Mouse (Mus musculus) liver (tissue): Measurements from ENCODE around the gene Rbbp4.
A peak's percentile ranks its signal among the peaks of the same experiment; 100 is the strongest.

Source experiments
- DNase-seq: peaks from one replicate; pipeline ENCODE4 v3.0.0-alpha.2; 2020; ENCODE audit warnings: mixed read lengths

Rbbp4 gene

DNA sequence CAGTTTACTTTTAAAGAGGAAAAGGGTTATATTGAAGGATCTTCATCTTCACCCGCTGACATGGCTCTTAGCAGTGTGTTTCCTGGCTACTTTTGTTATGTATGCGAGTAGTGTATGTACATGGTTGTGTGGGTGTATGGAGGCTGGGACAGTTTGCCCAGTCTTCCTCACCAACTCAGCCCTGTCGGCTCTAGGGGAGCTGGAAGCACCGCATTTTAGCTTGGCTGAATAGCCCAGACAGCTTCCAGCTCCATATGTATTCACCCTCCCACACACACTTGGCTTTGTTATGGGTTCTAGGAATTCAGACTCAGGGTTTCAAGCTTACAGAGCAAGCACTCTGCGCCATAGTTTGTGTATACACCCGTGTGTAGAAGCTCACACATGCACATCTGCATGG, 15.9 kb upstream of the Rbbp4 start:
- DNase-seq = no peak

DNA sequence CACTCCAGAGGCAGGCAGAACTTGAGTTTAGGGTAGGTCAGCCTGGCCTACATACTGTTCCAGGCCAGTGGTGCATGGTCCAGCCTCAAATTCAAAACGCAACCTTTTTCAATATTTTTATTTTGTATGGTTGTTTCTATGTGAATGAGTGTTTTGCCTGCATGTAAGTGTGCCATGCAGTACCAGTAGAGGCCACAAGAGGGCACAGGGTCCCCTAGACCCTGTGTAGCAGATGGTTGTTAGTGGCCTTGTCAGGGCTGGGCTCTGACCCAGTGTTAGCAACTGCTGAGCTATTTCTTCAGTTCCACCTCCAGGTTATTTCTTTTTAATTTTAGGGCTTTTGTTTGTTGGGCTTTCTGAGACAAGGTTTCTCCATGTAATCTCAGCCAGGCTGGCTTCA, 15.5 kb upstream of the Rbbp4 start:
- DNase-seq = peak; percentile 86

DNA sequence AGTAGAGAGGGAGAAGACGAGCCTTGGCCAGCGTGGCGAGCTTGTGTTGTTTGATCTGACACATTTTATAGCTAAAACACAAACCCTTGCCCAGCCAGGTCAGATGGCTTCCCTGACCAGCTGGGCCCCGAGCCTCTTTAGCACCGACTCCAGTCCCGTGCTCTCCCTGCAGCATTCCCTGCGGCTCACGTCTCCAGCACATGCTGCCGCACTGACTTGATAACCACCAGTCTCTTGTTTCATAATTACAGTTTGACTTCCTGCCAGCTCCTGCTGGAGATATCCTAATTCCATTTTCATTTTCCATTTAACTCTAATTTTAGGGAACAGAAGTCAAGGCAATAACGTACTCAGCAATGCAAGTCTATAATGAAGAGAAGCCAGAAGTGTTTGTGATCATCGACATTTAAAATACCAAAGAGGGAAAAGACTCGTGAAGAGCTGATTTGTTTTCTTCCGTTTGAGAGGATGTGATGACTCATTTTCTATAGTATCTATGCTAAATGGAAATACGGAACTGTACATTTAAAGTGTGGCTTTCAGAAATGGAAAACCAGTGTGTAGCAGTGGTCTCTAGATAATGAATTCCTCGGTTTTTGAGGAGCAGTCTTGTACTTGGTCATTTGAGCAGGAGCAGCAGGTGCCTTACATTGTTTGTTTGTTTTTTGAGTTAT, 11.4 kb upstream of the Rbbp4 start:
- DNase-seq = no peak

DNA sequence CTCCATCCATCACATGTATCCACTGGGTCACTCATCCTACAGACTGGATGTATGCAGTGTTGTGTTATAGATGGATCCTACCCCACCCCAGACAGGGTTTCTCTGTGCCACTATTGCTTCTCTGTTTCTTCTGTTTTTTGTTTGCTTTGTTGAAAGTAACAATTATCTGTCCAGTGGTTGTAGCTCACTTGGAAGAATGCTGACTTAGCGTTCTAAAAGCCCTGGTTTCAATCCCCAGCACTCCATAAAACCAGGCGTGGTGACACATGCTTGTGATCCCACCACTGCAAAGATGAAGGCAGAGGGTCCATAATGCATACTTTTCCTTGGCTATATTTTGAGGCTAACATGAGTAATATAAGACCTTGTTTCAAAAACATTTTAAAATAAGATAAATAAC, 7.5 kb upstream of the Rbbp4 start:
- DNase-seq = no peak

DNA sequence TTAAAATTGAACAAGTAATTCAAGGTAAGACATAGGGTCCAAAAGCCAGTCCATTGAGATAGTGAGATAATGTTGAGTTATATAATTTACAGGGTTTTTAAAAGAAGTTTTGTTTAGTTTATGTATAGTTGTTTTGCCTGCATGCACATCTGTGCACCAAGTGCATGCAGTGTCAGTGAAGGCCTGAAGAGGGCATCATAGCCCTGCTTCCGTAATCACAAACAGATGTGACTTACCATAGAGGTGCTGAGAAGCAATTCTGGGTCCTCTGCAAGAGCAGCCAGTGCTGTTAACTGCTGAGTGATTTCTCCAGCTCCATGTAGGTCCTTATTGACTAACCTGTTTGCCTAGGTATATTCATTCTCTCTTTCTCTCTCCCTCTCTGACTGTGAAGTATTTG, 6.7 kb upstream of the Rbbp4 start:
- DNase-seq = no peak

DNA sequence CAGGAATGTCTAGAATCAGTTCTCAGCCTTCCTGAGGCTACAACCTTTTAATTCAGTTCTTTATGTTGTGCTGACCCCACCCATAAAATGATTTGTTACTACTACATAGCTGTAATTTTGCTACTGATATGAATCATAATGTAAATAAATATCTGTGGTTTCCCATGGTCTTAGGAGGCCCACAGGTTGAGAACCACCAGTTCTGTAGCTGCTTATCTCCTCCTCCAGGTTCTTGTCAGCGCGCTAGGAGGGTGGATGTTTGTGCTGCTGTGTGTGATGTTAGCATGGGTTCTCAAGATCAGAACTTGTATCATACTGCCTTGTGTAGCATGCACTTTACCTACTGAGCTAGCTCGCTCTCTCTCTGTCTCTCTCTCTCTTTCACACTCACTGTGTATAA, 4.6 kb upstream of the Rbbp4 start:
- DNase-seq = peak; percentile 81

DNA sequence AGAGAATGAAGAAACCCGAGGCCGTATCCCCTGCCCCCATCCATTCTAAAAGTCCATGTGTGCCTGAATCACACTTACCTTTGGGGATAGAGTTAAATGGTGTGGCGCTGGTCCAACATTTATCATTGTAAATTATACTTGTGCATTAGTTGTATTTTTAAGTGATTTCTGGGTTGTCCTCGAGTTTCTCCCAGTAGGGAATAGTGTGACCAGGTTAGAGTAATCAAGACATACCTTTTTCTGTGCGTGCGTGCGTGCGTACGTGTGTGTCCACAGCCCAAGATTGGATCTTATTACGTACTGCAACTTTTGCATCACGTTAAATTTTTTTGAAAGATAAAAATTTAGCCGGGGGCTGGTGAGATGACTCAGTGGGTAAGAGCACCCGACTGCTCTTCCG, 1.1 kb upstream of the Rbbp4 start:
- no peak for DNase-seq

DNA sequence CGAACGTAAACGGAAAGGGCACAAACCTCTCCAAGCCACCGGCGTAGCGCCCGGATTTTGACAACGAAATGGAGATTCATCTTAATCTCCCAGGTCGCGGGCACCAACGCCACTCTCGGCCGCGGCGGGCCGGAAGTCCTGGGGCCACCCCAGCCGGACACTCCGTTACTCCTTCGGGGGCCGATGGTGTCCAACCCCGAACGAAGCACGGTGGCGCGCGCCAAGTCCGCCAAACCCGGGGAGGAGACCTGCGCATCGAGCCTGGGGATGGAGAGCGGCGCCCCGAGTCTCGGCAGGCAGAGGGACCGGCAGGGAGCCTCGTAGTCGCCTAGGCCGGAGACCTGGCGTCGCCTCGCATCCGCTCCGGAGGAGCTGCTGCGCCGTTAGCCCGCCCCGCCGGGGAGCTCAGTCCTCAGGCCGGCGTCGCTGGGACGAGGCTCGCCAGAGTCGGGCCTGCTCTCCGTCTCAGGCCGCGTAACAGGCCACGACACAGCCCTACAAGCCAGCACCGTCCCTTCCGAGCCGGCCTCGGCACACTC, 424 bp downstream of the Rbbp4 start:
- DNase-seq = peak; percentile 69

DNA sequence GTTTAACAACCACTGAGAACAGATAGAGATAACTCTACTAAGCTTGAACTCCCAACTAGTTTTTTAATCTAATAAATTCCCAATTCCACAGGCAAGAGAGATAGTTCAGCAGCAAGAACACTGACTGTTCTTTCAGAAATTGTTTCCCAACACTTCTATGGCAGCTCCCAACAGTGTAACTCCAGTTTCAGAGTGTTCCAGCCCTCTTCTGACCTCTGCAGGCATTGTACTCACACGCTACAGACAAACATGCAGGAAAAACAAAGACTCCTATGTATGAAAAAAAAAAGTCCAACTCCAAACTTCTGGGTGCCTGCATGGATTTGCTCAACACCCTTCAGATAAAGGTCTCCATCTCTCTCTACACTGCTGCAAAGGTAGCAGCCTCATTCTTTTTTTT, 2.3 kb downstream of the Rbbp4 start:
- DNase-seq = no peak

DNA sequence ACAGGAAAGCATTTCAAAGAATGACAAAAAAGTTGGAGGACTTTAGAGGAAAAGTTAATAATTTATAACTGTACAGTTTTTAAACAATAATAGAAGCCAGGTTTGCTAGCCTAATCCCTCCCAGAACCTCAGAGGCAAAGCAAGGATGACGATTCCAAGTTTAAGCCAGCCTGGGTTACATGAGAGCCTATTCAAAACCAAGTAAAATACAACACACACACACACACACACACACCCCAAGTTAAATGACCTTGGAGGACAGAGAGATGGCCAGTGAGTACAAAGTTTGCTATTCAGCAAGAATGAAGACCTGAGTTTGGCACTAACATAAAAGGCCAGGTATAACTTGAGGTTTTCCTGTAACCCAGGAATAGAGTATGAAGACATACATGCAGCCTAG, 9.0 kb downstream of the Rbbp4 start:
- no peak for DNase-seq

DNA sequence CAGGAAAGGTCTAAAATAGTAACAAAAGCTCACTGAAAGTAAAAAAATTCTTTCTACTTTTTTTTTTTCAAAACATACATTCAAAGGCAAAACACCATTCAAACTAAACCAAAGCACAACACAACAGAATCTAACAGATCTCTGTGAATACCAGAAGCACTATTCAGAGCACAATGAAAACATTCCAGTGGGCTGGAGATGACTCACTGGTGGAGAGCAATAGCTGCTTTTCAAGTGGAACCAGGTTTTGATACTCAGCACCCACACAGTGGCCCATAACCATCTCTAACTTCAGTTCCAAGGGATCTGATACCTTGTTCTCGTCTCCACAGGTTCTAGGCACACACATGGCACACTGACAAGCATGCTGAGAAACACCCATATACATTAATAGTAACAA, 10.4 kb downstream of the Rbbp4 start:
- no peak for DNase-seq

DNA sequence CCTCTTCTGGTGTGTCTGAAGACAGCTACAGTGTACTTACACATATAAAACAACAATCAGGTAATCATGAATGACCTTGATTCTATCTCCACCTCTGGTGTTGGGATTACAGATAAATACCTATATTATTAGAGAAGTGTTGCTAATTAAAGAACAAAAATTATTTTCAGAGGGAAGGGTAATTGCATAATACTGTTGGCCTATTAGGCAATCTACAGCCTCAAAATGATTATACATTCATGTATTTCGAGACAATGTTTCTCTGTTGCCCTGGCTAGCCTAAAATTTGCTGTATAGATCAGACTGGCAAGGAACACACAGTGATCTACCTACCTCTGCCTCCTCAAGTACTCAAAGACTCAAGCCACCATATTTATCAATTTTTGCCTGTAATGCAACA, 11.7 kb downstream of the Rbbp4 start:
- DNase-seq = no peak

DNA sequence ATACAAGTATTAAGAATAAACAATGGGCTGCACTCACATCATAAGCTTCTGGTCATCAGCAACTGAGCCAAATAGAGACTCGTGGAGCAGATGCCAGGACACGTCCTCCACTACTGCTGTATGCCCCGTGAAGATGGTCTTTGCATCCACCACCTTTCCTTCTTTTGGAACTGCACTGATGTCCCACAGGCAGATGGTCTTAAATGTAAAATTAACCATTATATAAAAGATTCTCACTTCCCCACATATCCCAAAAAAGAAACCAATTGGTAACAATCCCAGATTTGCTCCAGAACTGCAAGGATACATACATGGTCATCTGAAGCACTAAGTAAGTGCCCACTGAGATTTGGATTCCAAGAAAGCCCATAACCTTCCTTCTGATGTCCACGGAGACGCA, 13.1 kb downstream of the Rbbp4 start:
- no peak for DNase-seq

DNA sequence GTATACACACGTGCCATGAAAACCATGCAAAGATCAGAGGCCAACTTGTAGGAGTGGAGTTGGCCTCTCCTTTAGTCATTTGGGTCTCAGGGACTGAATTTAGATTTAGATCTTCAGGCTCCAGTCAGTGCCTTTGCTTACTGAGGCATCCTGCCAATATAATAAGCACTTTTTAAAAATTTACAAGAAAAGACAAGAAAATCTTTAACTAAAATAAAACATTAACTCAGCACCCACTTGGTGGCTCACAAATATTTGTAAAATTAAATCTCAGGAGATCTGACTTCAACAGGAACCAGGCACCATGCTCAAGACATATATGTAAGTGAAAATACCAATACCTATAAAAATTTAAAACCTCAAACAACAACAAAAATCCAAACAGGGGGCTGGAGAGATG, 14.3 kb downstream of the Rbbp4 start:
- DNase-seq = no peak

DNA sequence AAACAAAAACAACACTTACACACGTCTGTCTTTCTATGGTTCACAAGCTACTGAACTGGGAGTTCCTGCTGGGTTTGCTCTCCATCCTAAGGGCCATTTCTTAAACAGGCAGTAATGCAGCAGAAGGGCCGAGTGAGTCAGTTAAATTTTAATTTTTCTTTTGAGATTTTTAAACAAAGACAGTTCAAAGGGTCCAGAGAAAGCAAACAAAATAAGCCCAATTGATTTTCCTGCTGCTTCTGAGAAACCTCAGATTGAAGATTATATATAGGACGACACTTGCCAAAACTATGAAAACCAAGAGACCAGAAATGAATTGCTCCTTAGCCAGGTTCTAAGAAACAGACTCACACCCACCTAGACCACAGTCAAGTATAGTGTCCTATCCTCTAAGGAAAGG, 21.3 kb downstream of the Rbbp4 start:
- DNase-seq = no peak

DNA sequence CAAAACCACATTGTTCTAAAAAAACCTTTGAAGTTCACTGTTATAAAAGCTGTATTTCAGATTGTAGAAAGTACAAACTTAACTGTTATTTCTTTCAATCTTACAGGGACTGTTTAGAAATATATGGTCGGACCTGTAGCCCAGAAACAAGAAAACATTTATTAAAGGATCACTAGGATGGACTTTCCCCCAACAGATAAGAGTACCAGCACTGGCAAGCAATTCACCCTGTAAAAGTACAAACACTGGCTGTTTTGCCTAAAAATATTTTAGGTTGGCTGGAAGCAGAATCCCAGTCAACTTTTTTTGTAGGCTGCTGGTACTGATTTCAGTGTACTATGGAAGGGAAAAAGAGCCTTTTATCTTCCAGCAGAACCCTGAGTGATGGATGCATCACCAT, 27.2 kb downstream of the Rbbp4 start:
- no peak for DNase-seq

DNA sequence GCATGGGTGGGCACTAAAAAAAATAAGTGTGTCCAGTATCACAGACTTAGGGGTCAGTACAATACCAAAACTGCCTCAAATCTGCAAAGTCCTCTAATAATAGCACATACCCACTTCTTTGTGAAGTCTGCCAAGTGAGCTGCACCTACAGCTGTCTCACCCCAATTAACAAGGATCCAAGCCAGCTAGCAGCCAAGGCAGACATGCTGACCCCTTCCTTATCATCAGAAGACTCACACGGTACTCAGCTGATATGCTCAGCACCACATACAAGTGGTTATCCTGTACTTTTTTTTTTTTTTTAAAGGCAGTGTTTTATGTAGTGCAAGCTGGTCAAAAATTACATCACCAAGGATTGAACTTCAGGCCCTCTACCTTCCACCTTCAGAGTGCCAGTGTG, 30.9 kb downstream of the Rbbp4 start:
- DNase-seq = no peak

DNA sequence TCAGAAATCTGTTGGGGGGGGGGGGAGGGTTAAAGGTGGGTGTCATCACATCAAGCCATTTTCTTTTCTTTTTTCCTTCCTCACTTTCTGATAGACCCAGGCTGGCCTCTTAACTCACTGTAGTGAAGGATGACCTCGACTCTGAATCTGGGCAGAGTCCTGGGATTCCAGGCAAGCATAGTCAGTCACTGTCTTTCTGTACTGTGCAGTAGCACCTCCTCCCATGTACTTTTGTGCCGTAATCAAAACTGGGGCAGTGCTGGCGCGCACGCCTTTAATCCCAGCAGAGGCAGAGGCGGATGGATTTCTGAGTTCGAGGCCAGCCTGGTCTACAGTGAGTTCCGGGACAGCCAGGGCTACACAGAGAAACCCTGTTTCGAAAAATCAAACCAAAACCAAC, 31.4 kb downstream of the Rbbp4 start:
- DNase-seq = no peak

DNA sequence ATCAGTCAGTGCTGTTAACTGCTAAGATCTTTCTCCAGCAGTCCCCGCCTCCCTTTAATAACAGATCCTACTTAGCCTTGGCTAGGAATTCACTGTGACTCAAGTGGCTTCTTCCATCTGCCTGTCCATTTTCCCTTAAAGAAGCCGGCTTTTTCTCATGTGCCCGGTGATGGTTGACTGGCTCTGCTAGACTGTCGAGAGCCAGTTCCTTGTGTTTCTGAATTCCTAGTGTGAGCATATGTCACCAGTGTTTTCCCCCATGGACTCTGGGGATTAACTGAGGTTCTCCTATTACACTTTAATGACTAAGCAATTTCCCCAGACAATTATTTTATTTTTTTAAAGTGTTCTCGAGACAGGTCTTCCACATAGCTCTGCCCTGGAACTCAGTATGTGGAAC, 31.8 kb downstream of the Rbbp4 start:
- no peak for DNase-seq

DNA sequence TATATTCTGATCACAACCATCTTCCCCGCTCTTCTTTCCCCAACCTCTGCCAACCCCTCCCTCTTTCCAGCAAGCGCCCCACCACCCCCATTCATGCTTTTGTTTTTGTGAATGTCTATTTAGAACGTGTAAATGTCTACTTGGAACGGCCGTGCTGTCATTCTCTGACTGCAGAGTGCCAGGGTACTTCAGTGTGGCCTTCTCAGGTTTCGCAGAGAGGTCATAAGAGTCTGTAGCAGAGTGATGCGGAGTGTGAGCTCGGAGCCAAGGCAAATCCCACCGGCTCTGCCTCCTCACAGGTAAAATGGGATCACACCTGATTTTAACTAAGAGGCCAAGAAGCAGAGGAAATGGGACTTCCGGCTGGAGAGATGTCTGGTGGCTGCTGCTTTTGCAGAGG, 36.0 kb downstream of the Rbbp4 start:
- no peak for DNase-seq

DNA sequence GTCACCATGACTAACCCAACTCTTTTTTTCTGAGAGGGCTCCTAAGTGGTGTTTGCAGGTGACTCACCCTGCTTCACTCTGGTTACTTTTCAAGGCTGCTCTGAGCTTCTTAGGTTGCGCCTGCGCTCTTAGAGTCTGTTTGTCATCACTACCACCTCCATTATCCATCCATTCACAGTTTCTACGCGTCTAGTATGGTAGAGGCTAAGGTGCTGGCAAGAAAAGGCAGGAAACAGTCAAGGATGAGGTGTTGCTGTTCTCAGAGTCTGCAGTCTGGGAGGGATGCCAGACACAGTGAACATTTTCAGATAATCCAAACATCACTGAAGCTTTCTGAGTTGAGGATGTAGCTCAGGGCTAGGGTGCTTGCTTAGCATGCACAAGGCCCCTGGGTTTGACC, 37.4 kb downstream of the Rbbp4 start:
- DNase-seq = no peak

DNA sequence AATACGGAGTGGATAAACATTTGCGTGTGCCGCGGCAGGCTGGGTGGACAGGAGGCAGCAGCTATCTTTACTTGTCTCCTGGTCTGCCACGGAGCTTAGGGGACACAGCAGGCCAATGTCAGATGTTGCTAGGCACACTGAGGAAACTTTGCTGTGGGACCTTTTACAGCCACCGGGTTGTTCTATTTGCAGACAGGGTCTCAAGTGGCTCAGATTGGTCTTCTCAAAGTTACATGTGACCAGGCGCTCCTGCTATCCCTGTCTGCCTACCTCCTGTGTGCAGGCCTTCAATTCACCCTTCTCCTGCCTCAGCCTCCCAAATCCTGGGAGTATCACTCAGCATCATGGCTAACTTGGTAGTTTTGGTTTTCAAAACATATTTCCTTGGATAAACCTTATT, 39.1 kb downstream of the Rbbp4 start:
- DNase-seq = no peak

DNA sequence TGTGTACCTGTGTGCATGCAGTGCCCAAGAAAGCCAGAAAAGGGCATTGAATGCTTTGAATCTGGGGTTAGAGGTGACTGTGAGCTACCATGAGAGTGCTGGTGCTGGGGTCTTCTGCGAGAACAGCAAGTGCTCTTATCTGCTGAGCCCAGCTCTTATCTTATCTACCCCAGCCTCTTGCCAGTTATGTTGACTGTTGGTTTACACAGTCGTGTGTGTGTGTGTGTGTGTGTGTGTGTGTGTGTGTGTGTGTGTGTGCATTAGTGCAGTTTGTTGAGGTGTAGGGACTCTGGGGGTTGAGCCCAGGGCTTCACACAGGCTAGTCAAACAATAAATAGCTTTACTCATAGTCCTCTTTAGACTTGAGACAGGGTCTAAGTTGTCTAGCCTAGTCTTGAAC, 40.0 kb downstream of the Rbbp4 start:
- DNase-seq = peak; percentile 50

DNA sequence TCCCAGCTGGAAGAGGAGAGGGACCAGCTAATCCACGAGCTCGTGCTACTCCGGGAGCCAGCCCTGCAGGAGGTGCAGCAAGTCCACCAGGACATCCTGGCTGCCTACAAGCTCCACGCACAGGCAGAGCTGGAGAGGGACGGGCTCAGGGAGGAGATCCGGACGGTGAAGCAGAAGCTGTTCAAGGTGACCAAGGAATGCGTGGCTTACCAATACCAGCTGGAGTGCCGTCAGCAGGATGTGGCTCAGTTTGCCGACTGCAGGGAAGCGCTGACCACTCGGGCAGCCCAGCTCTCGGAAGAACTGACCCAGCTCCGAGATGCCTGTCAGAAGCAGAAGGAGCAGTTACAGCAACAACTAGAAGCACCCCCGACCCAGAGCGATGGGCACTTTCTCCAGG, 41.5 kb downstream of the Rbbp4 start:
- DNase-seq = no peak

DNA sequence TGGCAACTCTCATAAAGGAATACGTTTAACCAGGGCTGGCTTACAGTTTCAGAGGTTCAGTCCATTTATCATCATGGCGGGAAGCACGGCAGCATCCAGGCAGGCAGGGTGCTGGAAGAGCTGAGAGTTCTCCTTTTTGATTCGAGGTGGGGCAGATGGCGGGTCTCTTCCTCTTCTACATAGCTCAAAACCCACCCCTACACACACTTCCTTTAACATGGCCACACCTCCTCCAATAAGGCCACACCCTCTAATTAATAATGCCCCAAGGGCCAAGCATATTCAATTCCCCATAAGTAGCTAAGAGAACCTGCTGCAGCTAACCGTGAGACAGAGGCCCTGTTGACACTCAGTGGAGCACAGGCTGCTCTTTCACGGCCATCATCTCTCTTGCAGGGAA, 42.3 kb downstream of the Rbbp4 start:
- no peak for DNase-seq

DNA sequence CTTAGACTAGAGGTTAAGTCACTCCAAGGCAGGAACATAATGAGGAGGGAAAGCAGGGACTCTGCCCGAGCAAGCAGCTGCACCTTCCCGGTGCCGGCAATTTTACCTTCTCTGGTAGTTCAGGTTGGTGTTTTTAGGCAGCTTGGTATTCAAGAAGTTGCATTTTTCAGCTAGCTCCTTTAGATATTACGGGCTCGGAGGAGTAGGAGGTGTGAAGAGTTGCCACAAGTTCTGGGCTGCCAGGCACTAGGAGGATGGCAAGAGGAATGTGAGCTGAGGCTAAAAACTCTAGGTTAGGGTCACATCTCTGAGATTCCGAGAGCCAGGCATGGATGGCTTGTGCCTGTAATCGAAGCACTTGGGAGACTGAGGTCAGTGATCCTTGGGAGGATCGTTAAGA, 45.5 kb downstream of the Rbbp4 start:
- DNase-seq = no peak
